Mouse (Mus musculus) embryonic facial prominence, embryonic 13.5 days (tissue): ENCODE data around the gene Epha1. TPM values are rescaled to one million over a fixed set of nuclear protein-coding genes. Genes with fewer than 3 reads are reported as not detected.

Source experiments
- ATAC-seq: fragments of 200-750 bp; cut with Nextera tagmentation; 2 replicates; pipeline ENCODE4 v1.8.0; 2017; ENCODE audit warnings: low read depth; ENCODE audit not compliant: insufficient number of reproducible peaks, insufficient read depth, low FRiP score, low TSS enrichment
- H3K27ac ChIP-seq: fragments of 300-500 bp; sonication (generic); 2 replicates; pipeline ENCODE4 v1.5.1; 2015; ENCODE audit warnings: moderate library complexity, mild to moderate bottlenecking, inconsistent platforms
- H3K27me3 ChIP-seq: fragments of 300-500 bp; sonication (generic); 2 replicates; pipeline ENCODE4 v1.6.1; 2015; ENCODE audit warnings: mild to moderate bottlenecking, inconsistent platforms
- H3K36me3 ChIP-seq: fragments of 300-500 bp; sonication (generic); 2 replicates; pipeline ENCODE4 v1.6.1; 2015; ENCODE audit warnings: mild to moderate bottlenecking, inconsistent platforms
- H3K4me1 ChIP-seq: fragments of 300-500 bp; sonication (generic); 2 replicates; pipeline ENCODE4 v1.6.1; 2015; ENCODE audit warnings: inconsistent platforms
- H3K4me2 ChIP-seq: fragments of 300-500 bp; sonication (generic); 2 replicates; pipeline ENCODE4 v1.6.1; 2015; ENCODE audit warnings: moderate library complexity, mild to moderate bottlenecking, inconsistent platforms
- H3K4me3 ChIP-seq: fragments of 300-500 bp; sonication (generic); 2 replicates; pipeline ENCODE4 v1.5.1; 2015; ENCODE audit warnings: mild to moderate bottlenecking, inconsistent platforms
- H3K9ac ChIP-seq: fragments of 300-500 bp; sonication (generic); 2 replicates; pipeline ENCODE4 v1.6.1; 2015; ENCODE audit warnings: mild to moderate bottlenecking, inconsistent platforms
- H3K9me3 ChIP-seq: fragments of 300-500 bp; sonication (generic); 2 replicates; pipeline ENCODE4 v1.6.1; 2016; ENCODE audit warnings: inconsistent platforms
- WGBS: fragments of 180-500 bp; shearing (Covaris S2); methylation state at CpG from one replicate; pipeline ENCODE4 v1.1.7; 2015; ENCODE audit warnings: mixed read lengths; 5-methylcytosine and 5-hydroxymethylcytosine counted together
- polyA plus RNA-seq: library from polyadenylated mRNA; unstranded; fragments of >200 nt; fragmentation: Nextera tagmentation; extraction: Ambion mirVana; gene quantifications from 2 replicates; pipeline ENCODE4 v1.2.1, GENCODE M21; 2015

Epha1 gene
- polyA plus RNA-seq, 1 experiment from 2014 or later = 10.5 TPM

DNA sequence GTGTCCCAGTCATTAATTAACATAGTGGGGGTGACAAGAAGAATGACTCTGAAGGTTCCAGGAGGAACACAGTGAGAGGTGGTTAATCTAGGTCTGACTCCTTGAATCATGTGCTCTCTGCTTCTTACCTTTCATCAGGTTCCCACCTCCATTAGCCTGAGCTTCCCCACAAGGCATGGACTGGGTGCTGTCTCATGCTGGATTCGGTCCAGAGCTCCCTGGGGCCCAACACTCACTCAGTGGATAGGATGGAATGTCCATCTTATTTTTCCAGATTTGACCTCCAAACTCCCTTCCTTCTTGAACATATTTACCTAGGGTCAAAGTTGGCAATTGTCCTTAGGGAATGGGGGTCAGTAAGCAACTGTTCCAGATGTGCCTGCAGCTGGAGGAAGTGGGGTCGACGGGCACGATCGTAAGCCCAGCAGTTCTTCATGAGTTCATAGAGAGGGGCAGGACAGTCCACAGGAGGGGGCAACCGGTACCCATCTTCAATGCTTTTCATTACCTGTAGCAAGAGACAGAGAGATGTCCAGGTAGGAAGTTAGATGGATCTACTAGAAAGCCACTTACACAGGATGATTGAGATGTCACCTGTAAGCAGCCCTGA, 12.7 kb downstream of the Epha1 start:
- no peaks in the 10 kb centered on the region for H3K4me1 ChIP-seq
- no peak overlapping the region for H3K27ac ChIP-seq
- H3K36me3 ChIP-seq = peaks cover 65% of the 10 kb centered on the region
- no peak for ATAC-seq
- H3K27me3 ChIP-seq = no peaks in the 10 kb centered on the region
- H3K9ac ChIP-seq = no peak overlapping the region
- H3K9me3 ChIP-seq = no peaks in the 10 kb centered on the region
- no peak overlapping the region for H3K4me3 ChIP-seq
- H3K4me2 ChIP-seq = no peak overlapping the region
- WGBS = 77% methylated on average over 6 of the region's 6 CpGs

DNA sequence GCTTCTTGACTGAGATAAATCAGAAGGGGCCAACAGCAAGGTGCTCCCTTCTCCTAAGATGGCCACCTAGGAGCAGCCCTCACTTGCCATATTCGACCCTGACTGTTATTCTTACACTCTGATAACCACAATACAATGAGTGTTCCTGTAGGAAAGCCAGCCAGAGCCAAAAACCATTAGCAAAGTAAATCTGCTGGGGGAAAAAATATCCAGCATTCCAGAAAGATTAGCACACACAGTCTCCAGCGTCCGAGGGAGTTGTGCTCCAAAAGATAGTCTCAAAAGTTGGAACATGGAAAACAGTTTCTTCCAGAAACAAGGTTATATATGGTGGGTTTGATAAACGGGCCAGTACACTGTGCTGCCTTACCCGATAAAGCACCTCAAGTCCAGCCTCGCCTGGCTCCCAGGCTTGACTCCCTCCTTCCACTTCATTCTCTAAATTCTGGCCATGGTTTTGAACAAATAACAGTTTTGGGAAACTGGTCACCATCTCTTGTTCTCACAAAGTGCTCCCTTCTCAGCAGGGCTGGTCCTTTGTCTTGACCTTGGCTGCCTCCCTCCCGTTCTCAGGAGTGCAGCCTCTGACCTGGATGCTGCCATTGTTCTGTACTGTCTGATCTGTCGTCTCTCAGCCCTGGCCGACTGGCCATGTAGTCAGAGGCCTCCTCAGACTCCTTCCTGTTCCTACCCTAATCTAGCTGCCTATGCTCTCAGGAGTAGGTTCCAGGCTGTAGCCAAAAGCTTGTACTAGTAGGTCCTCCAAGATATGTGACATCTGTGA, 13.5 kb downstream of the Epha1 start:
- peaks cover 73% of the 10 kb centered on the region for H3K36me3 ChIP-seq

DNA sequence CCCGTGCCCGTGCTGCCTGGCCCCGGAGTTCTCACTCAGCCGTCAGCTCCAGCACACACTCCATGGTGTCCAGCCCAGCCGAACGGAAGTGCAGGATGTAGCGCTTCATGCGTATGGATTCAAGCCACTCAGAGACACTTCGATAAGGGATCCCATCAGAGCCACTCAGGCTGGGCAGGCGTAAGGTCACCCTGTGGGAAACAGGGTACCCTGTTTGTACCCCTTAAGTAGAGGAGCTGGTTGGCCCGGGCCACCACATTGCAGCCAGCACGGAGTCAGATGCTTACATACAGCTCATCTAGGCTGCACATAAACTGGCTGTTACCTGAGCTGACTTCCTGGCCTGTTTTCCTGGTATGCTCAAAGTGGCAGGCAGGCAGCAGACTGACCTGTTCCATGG, 14.2 kb downstream of the Epha1 start:
- no peak overlapping the region for H3K27ac ChIP-seq
- H3K9me3 ChIP-seq = no peaks in the 10 kb centered on the region
- WGBS = 93% methylated on average over 12 of the region's 12 CpGs
- H3K4me1 ChIP-seq = peaks cover 8% of the 10 kb centered on the region; the same call in 1 of the 2 replicates
- H3K36me3 ChIP-seq = peaks cover 78% of the 10 kb centered on the region
- no peak overlapping the region for H3K4me3 ChIP-seq
- H3K27me3 ChIP-seq = no peaks in the 10 kb centered on the region
- H3K9ac ChIP-seq = no peak overlapping the region
- no peak for ATAC-seq
- no peak overlapping the region for H3K4me2 ChIP-seq

More for the DNA sequence above, 13.5 kb downstream of the Epha1 start:
- Histone ChIP-seq H3K27me3 (no peaks in the 10 kb centered on the region), H3K9me3 (no peaks in the 10 kb centered on the region), H3K27ac (no peak overlapping the region), H3K4me3 (no peak overlapping the region), H3K9ac (no peak overlapping the region), H3K4me2 (no peak overlapping the region), H3K4me1 (peaks cover 1% of the 10 kb centered on the region; the same call in 1 of the 2 replicates)
- ATAC-seq = no peak
- 80% methylated on average over 9 of the region's 9 CpGs for WGBS

DNA sequence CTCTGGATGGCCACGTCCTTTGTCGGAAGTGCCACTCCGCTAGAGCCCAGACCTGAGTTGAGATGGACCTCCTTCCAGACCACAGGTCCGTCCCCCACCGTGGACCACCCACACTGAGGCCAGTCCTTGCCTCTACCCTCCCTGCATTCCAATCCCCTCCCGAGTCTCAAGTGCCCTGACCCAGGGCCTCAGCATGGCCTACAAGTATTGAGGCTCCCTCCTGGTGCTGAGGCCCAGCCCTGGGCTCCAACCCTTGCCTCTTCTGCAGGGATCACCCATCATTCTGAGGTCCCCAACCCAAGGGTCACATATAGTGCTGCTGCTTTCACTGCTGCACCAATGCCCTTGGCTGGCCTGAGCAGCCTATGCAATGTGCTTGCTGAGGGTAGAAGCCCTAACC, 15.2 kb downstream of the Epha1 start:
- Histone ChIP-seq H3K27ac (no peak overlapping the region), H3K4me2 (no peak overlapping the region), H3K27me3 (no peaks in the 10 kb centered on the region), H3K9ac (no peak overlapping the region), H3K36me3 (peaks cover 83% of the 10 kb centered on the region), H3K4me1 (peaks cover 18% of the 10 kb centered on the region; the same call in 1 of the 2 replicates), H3K9me3 (no peaks in the 10 kb centered on the region), H3K4me3 (no peak overlapping the region)
- 82% methylated on average over 6 of the region's 6 CpGs for WGBS
- no peak for ATAC-seq

DNA sequence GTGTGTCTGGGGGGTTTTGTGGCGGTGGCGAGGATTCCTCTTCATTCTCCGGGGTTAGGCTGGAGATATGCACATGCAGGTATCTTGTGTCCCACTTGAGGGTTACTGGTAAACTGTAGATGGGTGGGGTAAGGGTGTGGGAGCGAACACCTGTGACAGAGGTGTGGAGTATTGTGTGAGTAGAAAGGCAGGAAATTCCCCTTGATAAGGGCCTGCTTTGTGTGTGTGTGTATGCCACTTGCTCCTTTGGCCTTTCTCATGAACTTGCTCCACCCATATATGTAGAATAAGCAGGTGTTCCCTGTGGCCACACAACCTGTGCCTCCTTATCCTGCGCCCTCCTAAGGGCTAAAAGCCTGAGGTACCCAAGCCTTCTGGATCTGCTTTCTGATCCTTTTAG, 16.2 kb downstream of the Epha1 start:
- peaks cover 92% of the 10 kb centered on the region for H3K36me3 ChIP-seq

DNA sequence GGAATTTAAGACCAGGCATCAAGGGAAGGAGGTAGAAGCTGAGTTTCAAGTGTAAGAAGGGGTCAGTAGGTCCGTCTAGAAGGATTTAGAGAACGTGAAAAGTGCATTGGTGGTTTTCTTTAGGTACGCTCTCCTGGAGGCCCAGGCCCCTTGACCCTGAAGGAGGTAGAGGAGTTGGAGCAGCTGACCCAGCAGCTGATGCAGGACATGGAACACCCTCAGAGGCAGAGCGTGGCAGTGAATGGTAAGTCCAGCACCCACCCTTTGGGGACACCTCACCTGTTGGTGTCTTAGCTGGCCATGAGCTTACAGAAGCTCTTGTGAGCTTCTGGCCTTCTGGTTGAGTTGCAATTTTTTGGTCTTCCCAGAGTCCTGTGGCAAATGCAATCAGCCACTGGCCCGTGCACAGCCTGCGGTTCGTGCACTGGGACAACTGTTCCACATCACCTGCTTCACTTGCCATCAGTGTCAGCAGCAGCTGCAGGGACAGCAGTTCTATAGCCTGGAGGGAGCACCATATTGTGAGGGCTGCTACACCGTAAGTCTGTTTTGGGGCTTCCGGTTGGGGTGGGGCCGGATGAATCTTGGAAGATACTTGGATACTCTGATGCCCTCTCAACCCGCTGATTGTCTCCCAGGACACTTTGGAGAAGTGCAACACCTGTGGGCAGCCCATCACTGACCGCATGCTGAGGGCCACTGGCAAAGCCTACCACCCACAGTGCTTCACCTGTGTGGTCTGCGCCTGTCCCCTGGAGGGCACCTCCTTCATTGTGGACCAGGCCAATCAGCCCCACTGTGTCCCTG, 17.1 kb downstream of the Epha1 start:
- Histone ChIP-seq H3K4me3 (no peak overlapping the region), H3K4me1 (peaks cover 36% of the 10 kb centered on the region), H3K9ac (no peak overlapping the region), H3K27me3 (no peaks in the 10 kb centered on the region), H3K9me3 (no peaks in the 10 kb centered on the region), H3K36me3 (peaks cover 89% of the 10 kb centered on the region), H3K4me2 (no peak overlapping the region), H3K27ac (no peak overlapping the region)
- ATAC-seq = no peak
- WGBS = 93% methylated on average over 13 of the region's 13 CpGs

More for the DNA sequence above, 16.2 kb downstream of the Epha1 start:
- WGBS = 87% methylated on average over 5 of the region's 5 CpGs
- ATAC-seq = no peak
- Histone ChIP-seq H3K27ac (no peak overlapping the region), H3K4me2 (no peak overlapping the region), H3K4me3 (no peak overlapping the region), H3K27me3 (no peaks in the 10 kb centered on the region), H3K9ac (no peak overlapping the region), H3K9me3 (no peaks in the 10 kb centered on the region), H3K4me1 (peaks cover 27% of the 10 kb centered on the region; the same call in 1 of the 2 replicates)

DNA sequence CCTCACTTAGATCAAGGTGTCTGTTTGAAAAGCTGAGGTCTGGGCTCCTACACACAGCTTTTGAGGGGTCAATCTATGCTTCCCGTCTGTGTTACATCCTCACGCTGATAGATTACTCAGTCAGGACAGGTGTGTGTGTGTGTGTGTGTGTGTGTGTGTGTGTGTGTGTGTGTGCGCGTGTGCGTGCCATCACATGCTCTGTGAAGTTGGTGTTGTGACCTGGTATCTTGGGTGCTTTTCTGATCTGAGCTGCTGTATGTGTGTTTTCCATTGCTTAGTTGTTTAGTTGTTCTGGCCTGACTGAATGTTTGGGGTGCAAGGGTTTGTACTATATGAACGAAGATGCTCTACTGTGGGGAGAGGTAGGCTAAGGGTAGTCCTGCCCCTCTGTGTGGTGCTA, 17.7 kb downstream of the Epha1 start:
- H3K27ac ChIP-seq = no peak overlapping the region
- H3K4me1 ChIP-seq = peaks cover 41% of the 10 kb centered on the region
- H3K27me3 ChIP-seq = no peaks in the 10 kb centered on the region
- no peak overlapping the region for H3K4me3 ChIP-seq
- 89% methylated on average over 6 of the region's 6 CpGs for WGBS
- no peaks in the 10 kb centered on the region for H3K9me3 ChIP-seq
- no peak for ATAC-seq
- no peak overlapping the region for H3K4me2 ChIP-seq
- peaks cover 83% of the 10 kb centered on the region for H3K36me3 ChIP-seq
- no peak overlapping the region for H3K9ac ChIP-seq

DNA sequence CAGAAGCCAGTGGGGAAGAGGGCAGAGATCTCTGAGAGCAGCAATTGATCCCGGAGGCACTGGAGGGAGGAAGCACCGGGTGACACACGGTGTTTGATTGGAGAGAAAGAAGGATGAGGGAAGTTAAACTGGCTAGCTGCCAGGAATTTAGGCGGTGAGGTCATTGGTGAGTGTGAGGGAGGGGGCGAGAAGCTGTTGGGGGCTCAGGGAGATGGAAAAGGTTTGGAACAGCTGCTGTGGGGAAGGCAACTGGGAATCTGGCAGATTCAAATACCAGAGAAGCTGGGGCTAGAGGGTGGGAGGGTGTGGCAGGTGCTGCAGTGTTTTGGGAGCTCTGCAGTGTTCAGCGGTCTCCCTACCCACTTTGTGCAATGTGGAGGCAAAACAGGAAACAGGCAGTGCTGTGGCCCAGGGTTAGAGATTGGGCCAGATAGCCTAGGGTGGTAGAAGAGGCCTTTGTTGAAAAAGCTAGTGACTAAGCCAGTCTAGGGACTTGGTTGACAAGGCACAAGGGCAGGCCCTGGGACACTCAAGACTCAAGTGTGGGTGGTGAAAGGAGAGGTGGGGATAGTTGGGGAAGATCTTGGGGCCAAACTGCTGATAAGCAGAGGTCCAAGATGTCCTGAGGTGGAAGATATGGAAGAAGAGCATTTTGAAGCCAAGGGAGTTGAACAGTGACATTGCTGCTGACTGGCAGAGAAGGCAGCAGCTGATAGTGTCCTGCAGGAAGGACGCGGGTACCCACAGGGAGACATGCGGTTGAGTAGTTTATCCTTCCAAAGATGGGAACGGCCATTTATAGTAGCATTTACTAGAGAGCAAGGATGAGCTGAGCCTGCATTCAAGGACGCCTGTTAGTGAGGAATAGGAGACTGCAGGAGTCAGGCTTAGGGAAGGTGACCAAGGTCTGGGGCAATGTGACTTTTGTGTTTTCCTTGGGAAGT, 18.7 kb downstream of the Epha1 start:
- no peaks in the 10 kb centered on the region for H3K27me3 ChIP-seq
- peaks cover 73% of the 10 kb centered on the region for H3K36me3 ChIP-seq
- H3K4me2 ChIP-seq = no peak overlapping the region; the same call in 1 of the 2 replicates
- no peak overlapping the region for H3K4me3 ChIP-seq
- WGBS = 60% methylated on average over 11 of the region's 11 CpGs
- H3K27ac ChIP-seq = no peak overlapping the region
- no peak overlapping the region for H3K9ac ChIP-seq
- ATAC-seq = no peak
- peaks cover 41% of the 10 kb centered on the region for H3K4me1 ChIP-seq
- H3K9me3 ChIP-seq = no peaks in the 10 kb centered on the region

DNA sequence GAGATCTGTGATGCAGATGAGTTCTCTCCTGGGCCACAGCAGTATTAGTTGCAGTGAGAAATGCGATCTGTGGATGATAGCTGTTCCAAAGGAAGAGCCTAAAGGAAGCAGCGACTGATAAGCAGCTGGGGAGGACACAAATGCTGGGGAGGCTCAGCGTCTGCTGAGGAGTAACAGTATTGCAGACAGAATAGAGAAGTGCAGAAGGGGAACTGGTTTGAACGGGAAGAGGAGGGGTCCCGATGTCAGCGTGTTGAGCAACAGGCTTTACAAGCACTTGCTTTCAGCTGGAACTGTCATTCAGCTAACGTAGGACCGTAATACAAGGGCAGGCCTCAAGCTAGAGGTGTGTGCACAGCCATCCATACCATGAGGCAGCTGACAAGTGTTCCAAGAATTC, 19.9 kb downstream of the Epha1 start:
- 75% methylated on average over 8 of the region's 8 CpGs for whole genome bisulfite sequencing
- no peaks in the 10 kb centered on the region for H3K9me3 ChIP-seq
- H3K27me3 ChIP-seq = no peaks in the 10 kb centered on the region
- no peak overlapping the region for H3K9ac ChIP-seq
- peaks cover 48% of the 10 kb centered on the region for H3K4me1 ChIP-seq
- H3K4me2 ChIP-seq = peak overlapping the region; percentile 85; the same call in 1 of the 2 replicates
- peaks cover 61% of the 10 kb centered on the region for H3K36me3 ChIP-seq
- no peak for ATAC-seq
- peak overlapping the region; percentile 16; the same call in 1 of the 2 replicates for H3K27ac ChIP-seq
- no peak overlapping the region for H3K4me3 ChIP-seq

DNA sequence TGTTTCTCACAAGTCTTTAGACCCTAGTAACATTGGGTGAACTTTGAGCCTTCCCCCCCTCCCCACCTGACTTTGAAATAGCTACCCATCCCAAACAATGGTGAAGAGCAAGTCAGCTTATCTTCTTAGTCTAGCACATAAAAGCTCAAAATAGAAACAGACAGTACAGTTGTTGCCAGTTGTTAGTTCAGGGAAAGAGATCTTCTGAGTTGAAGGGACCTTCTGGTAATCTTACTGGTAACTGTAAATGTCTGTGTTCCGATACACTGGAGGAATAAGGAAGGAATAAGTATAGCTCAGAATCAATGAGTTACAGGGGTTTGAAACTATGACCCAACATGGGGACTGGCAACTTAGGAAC, 20.6 kb downstream of the Epha1 start:
- Histone ChIP-seq H3K4me3 (no peak overlapping the region), H3K36me3 (peaks cover 54% of the 10 kb centered on the region), H3K9me3 (no peaks in the 10 kb centered on the region), H3K4me2 (peak overlapping the region; percentile 85; the same call in 1 of the 2 replicates), H3K27ac (0 out of 2 replicates have a peak overlapping the region, but pooled peaks have one; percentile 16), H3K4me1 (peaks cover 48% of the 10 kb centered on the region), H3K9ac (no peak overlapping the region), H3K27me3 (no peaks in the 10 kb centered on the region)
- WGBS = 96% methylated on average over 1 of the region's 1 CpGs
- ATAC-seq = no peak
